Mouse (Mus musculus) G1E-ER4 (cell line): ENCODE results near the gene Slc25a12. TPM values are rescaled to one million over a fixed set of nuclear protein-coding genes. Genes with fewer than 3 reads are reported as not detected.

Experiments
- GATA1 ChIP-seq: IDR thresholded peaks from one replicate; pipeline ENCODE4 v1.8.0; 2012; ENCODE audit warnings: low read length, inconsistent platforms
- polyA plus RNA-seq: library from polyadenylated mRNA; stranded (reverse); fragments of >175 nt; gene quantifications from 2 replicates; pipeline ENCODE4 v1.2.3, GENCODE M21; 2012

Slc25a12 gene
- polyA plus RNA-seq, 1 experiment: 5.0 TPM

GRCm38 (mm10) chr2:71295844-71296243 is 71.7 kb downstream of the Slc25a12 start:
- TF ChIP-seq GATA1: no peak

GRCm38 (mm10) chr2:71294489-71294888 is 73.1 kb downstream of the Slc25a12 start:
- no peak for TF ChIP-seq GATA1

GRCm38 (mm10) chr2:71293983-71294382 is 73.6 kb downstream of the Slc25a12 start:
- TF ChIP-seq GATA1: no peak

GRCm38 (mm10) chr2:71291566-71291965 is 76.0 kb downstream of the Slc25a12 start:
- no peak for TF ChIP-seq GATA1

GRCm38 (mm10) chr2:71290107-71290775 is 77.3 kb downstream of the Slc25a12 start:
- no peak for TF ChIP-seq GATA1

- TF ChIP-seq GATA1: no peak
These were observed 85.6 kb downstream of the Slc25a12 start for GRCm38 (mm10) chr2:71281981-71282380.

GRCm38 (mm10) chr2:71278791-71279775 is 88.5 kb downstream of the Slc25a12 start:
- TF ChIP-seq GATA1: no peak

GRCm38 (mm10) chr2:71275734-71276133 is 91.8 kb downstream of the Slc25a12 start:
- TF ChIP-seq GATA1: no peak

- no peak for TF ChIP-seq GATA1
These were observed 93.4 kb downstream of the Slc25a12 start for GRCm38 (mm10) chr2:71273955-71274679.

GRCm38 (mm10) chr2:71270085-71270484 is 97.5 kb downstream of the Slc25a12 start:
- TF ChIP-seq GATA1: no peak

GRCm38 (mm10) chr2:71269332-71269731 is 98.2 kb downstream of the Slc25a12 start:
- TF ChIP-seq GATA1: no peak

- no peak for TF ChIP-seq GATA1
These were observed 98.9 kb downstream of the Slc25a12 start for GRCm38 (mm10) chr2:71268691-71269090.

GRCm38 (mm10) chr2:71264585-71264984 is 103.0 kb downstream of the Slc25a12 start:
- no peak for TF ChIP-seq GATA1

GRCm38 (mm10) chr2:71256581-71256980 is 111.0 kb downstream of the Slc25a12 start:
- no peak for TF ChIP-seq GATA1

GRCm38 (mm10) chr2:71254836-71255235 is 112.7 kb downstream of the Slc25a12 start:
- TF ChIP-seq GATA1: no peak

GRCm38 (mm10) chr2:71250841-71251240 is 116.7 kb downstream of the Slc25a12 start:
- no peak for TF ChIP-seq GATA1
